Mouse (Mus musculus) heart, postnatal 10 days (tissue): ENCODE measurements at regions not wholly inside any gene's neighbourhood (a gene's known extent, or its start where the extent isn't known, plus 50 kb on each side); places are given as distances from the start of the nearest gene placed in this dataset.
"Not testable (repeated sequence)": the region's sequence is repeated elsewhere in the genome, so short reads cannot be mapped to it uniquely, and the experiment has no call there.

Experiments used
- DNase-seq, 2 experiments: peaks; one replicate each; pipeline ENCODE4 v3.0.0; 2021
- intact Hi-C: fragments of 180-260 bp; cut with DNase I; formaldehyde crosslinking; loops from one replicate; pipeline ENCODE4 v1.15.1; 2025

- intact Hi-C loops: not testable (repeated sequence)
- DNase-seq: peak; percentile 16 to 49
These were observed 108.4 kb downstream of the Gm21913 start for GRCm38 (mm10) chrY:74732116-74732515.
